ENCODE assay signal across 12 mouse cellular contexts in the genomic region with DNA sequence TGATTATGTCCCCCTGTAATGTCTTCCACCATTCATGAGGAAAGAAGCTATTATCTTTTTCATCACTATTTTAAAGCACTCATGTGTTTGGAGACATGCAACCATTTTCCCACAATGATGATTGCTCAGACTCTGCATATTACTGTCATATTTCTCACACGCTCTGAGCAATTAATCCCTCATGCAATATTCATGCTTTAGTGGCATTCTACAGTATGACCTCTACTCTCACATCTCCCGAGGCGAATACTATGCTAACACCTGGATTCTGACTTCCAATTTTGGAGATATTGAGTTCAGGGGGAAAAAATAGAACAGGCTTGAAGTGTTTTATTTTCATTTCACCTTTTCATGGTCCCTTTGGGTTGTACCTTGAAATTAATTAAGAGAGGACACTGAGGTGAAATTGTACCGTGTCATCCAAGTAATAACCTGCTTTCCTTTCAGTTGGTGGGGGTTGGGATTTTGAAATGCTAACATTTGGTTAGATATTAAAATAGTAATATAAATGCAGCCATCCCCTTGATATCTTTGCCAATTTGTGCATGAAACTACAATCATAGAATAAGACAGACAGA.
"Had no signal": no experiment of that assay in that cellular context is flagged by ENCODE, and none has a peak within 500 bp of the region (broad histone marks: within the 10 kb centered on the region; RNA-seq: fewer than 3 reads in every experiment).

No protein-coding gene starts in this region.

- H3K9ac ChIP-seq: kidney, embryonic 15.5 days; liver, embryonic 15.5 days; midbrain, embryonic 12.5 days had no signal

- H3K4me2 ChIP-seq: kidney, embryonic 15.5 days; liver, embryonic 11.5 days; liver, embryonic 15.5 days; midbrain, embryonic 12.5 days had no signal

- DNase-seq: kidney, adult 2 months; kidney, postnatal 14 days; lung, adult 2 months; lung, postnatal 36 days had no signal

- H3K9me3 ChIP-seq: kidney, embryonic 15.5 days; limb, embryonic 10.5 days; liver, embryonic 15.5 days; midbrain, embryonic 12.5 days had no signal

- H3K27me3 ChIP-seq: kidney, embryonic 15.5 days; liver, embryonic 15.5 days; midbrain, embryonic 12.5 days had no signal

- H3K4me1 ChIP-seq: kidney, embryonic 15.5 days; limb, embryonic 10.5 days; liver, embryonic 15.5 days; midbrain, embryonic 12.5 days had no signal

- ATAC-seq: intestine, embryonic 16.5 days; lung, postnatal 0 days had no signal

- H3K36me3 ChIP-seq: kidney, embryonic 15.5 days; limb, embryonic 10.5 days; liver, embryonic 15.5 days; midbrain, embryonic 12.5 days had no signal

- H3K27ac ChIP-seq: kidney, embryonic 15.5 days; limb, embryonic 10.5 days; liver, embryonic 15.5 days; midbrain, embryonic 12.5 days; stomach, postnatal 0 days had no signal

- H3K4me3 ChIP-seq: kidney, embryonic 15.5 days; limb, embryonic 10.5 days; liver, embryonic 15.5 days; midbrain, embryonic 12.5 days had no signal
